Mouse (Mus musculus) hindbrain, embryonic 13.5 days (tissue): ENCODE results near the gene Abat. TPM values are rescaled to one million over a fixed set of nuclear protein-coding genes. Genes with fewer than 3 reads are reported as not detected.

ENCODE experiments used
- ATAC-seq: fragments of 200-750 bp; cut with Nextera tagmentation; 2 replicates; pipeline ENCODE4 v1.8.0; 2017; ENCODE audit warnings: moderate TSS enrichment; ENCODE audit not compliant: low FRiP score
- H3K27ac ChIP-seq: fragments of 300-500 bp; sonication (generic); 2 replicates; pipeline ENCODE4 v1.5.1; 2015; ENCODE audit warnings: inconsistent platforms, mild to moderate bottlenecking, moderate library complexity
- H3K27me3 ChIP-seq: fragments of 300-500 bp; sonication (generic); 2 replicates; pipeline ENCODE4 v1.6.1; 2015; ENCODE audit warnings: mild to moderate bottlenecking, inconsistent platforms
- H3K36me3 ChIP-seq: fragments of 300-500 bp; sonication (generic); 2 replicates; pipeline ENCODE4 v1.6.1; 2015; ENCODE audit warnings: mild to moderate bottlenecking, inconsistent platforms
- H3K4me1 ChIP-seq: fragments of 300-500 bp; sonication (generic); replicated peaks from 2 replicates; pipeline ENCODE4 v1.6.1; 2015; ENCODE audit warnings: inconsistent platforms
- H3K4me2 ChIP-seq: fragments of 300-500 bp; sonication (generic); 2 replicates; pipeline ENCODE4 v1.6.1; 2015; ENCODE audit warnings: inconsistent platforms, mild to moderate bottlenecking, moderate library complexity
- H3K4me3 ChIP-seq: fragments of 300-500 bp; sonication (generic); 2 replicates; pipeline ENCODE4 v1.5.1; 2015; ENCODE audit warnings: mild to moderate bottlenecking, inconsistent platforms
- H3K9ac ChIP-seq: fragments of 300-500 bp; sonication (generic); 2 replicates; pipeline ENCODE4 v1.6.1; 2015; ENCODE audit warnings: mild to moderate bottlenecking, inconsistent platforms
- H3K9me3 ChIP-seq: fragments of 300-500 bp; sonication (generic); 2 replicates; pipeline ENCODE4 v1.6.1; 2016; ENCODE audit warnings: inconsistent platforms
- WGBS: fragments of 180-500 bp; shearing (Covaris S2); methylation state at CpG from one replicate; pipeline ENCODE4 v1.1.7; 2015; 5-methylcytosine and 5-hydroxymethylcytosine counted together
- polyA plus RNA-seq: library from polyadenylated mRNA; unstranded; fragments of >200 nt; fragmentation: Nextera tagmentation; extraction: Ambion mirVana; gene quantifications from 2 replicates; pipeline ENCODE4 v1.2.1, GENCODE M21; 2015

Gene Abat
- polyA plus RNA-seq, 1 experiment from 2014 or later = 88.3 TPM

- H3K36me3 ChIP-seq = no peaks in the 10 kb centered on the region
- WGBS = 16% methylated on average over 4 of the region's 4 CpGs
- peak overlapping the region; percentile 82; the same call in 1 of the 2 replicates for H3K27ac ChIP-seq
- peaks cover 53% of the 10 kb centered on the region for H3K4me1 ChIP-seq
- peak overlapping the region; percentile 76 for H3K4me2 ChIP-seq
- H3K9me3 ChIP-seq = no peaks in the 10 kb centered on the region
- H3K4me3 ChIP-seq = peak overlapping the region; percentile 65
- no peak for ATAC-seq
- peak overlapping the region; percentile 79 for H3K9ac ChIP-seq
- H3K27me3 ChIP-seq = no peaks in the 10 kb centered on the region
Observed at GRCm38 (mm10) chr16:8514180-8514579, 951 bp downstream of the Abat start.

DNA sequence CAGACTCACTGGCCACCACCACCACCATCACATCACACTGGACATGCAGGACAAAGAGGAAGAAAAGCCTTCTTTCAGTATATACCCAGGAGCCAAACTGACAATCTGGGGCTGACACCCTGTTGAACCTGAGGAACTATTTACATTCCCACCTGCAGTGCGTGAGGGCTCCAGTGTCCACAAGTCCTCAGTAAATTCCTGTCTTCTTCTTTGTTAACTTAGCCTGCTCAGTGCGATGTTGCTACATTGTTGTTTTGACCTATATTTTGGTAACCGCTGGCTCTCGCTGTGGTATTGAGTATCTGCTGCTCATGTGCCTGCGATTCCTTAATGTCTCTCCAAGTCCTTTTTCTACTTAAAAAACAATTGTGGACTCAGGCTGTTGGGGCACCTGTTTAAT lies 7.3 kb downstream of the Abat start:
- no peaks in the 10 kb centered on the region for H3K36me3 ChIP-seq
- H3K4me1 ChIP-seq = peaks cover 70% of the 10 kb centered on the region
- H3K4me3 ChIP-seq = no peak overlapping the region
- no peak overlapping the region for H3K27ac ChIP-seq
- 81% methylated on average over 5 of the region's 5 CpGs for WGBS
- no peak overlapping the region for H3K4me2 ChIP-seq
- H3K9me3 ChIP-seq = no peaks in the 10 kb centered on the region
- H3K27me3 ChIP-seq = no peaks in the 10 kb centered on the region
- no peak for ATAC-seq
- H3K9ac ChIP-seq = no peak overlapping the region

- 87% methylated on average over 4 of the region's 4 CpGs for WGBS
- H3K4me1 ChIP-seq = peaks cover 72% of the 10 kb centered on the region
Observed at GRCm38 (mm10) chr16:8521322-8521721, 8.1 kb downstream of the Abat start.

GRCm38 (mm10) chr16:8523480-8524144 lies 10.4 kb downstream of the Abat start:
- H3K27me3 ChIP-seq = no peaks in the 10 kb centered on the region
- WGBS = 20% methylated on average over 11 of the region's 11 CpGs
- H3K4me3 ChIP-seq = no peak overlapping the region
- H3K4me1 ChIP-seq = peaks cover 53% of the 10 kb centered on the region
- peak; percentile 90 for ATAC-seq
- no peaks in the 10 kb centered on the region for H3K36me3 ChIP-seq
- peak overlapping the region; percentile 49 for H3K9ac ChIP-seq
- H3K9me3 ChIP-seq = no peaks in the 10 kb centered on the region
- H3K27ac ChIP-seq = peak overlapping the region; percentile 92
- peak overlapping the region; percentile 27 for H3K4me2 ChIP-seq

More at GRCm38 (mm10) chr16:8521322-8521721, 8.1 kb downstream of the Abat start:
- Histone ChIP-seq H3K27me3 (no peaks in the 10 kb centered on the region), H3K36me3 (no peaks in the 10 kb centered on the region), H3K9me3 (no peaks in the 10 kb centered on the region), H3K27ac (no peak overlapping the region), H3K4me3 (no peak overlapping the region), H3K4me2 (no peak overlapping the region), H3K9ac (no peak overlapping the region)
- ATAC-seq = no peak

GRCm38 (mm10) chr16:8524163-8524847 lies 11.1 kb downstream of the Abat start:
- H3K4me1 ChIP-seq = peaks cover 50% of the 10 kb centered on the region
- peak overlapping the region; percentile 27 for H3K4me2 ChIP-seq
- no peak overlapping the region for H3K4me3 ChIP-seq
- H3K36me3 ChIP-seq = no peaks in the 10 kb centered on the region
- 46% methylated on average over 16 of the region's 16 CpGs for WGBS
- peak; percentile 74 for ATAC-seq
- no peaks in the 10 kb centered on the region for H3K9me3 ChIP-seq
- H3K27ac ChIP-seq = peak overlapping the region; percentile 92
- no peaks in the 10 kb centered on the region for H3K27me3 ChIP-seq
- peak overlapping the region; percentile 49 for H3K9ac ChIP-seq

GRCm38 (mm10) chr16:8525293-8525692 lies 12.1 kb downstream of the Abat start:
- H3K4me1 ChIP-seq = peaks cover 60% of the 10 kb centered on the region
- no peak overlapping the region for H3K9ac ChIP-seq
- no peaks in the 10 kb centered on the region for H3K27me3 ChIP-seq
- WGBS = 68% methylated on average over 3 of the region's 3 CpGs
- H3K36me3 ChIP-seq = no peaks in the 10 kb centered on the region
- 0 out of 2 replicates have a peak overlapping the region, but pooled peaks have one; percentile 92 for H3K27ac ChIP-seq
- H3K9me3 ChIP-seq = no peaks in the 10 kb centered on the region
- H3K4me3 ChIP-seq = no peak overlapping the region
- no peak for ATAC-seq
- H3K4me2 ChIP-seq = no peak overlapping the region

DNA sequence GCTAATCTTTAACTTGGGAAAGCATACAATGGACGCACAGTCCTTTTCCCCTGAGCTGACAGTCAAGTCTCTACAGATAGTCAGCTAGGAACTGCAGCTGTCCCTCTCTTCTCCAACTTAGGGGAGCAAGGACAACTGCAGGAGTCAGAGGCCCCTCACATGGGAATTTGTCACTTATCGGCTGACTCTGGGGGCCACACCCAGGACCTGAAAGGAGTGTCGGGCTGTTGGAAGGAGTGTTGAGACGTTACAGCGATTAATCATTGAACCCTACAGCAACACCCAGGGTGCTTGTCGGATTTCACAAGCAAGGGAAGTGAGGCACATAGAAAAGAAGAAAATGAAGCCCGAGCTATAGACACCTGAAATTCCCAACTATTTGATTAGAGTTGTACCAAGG lies 12.6 kb downstream of the Abat start:
- peaks cover 64% of the 10 kb centered on the region for H3K4me1 ChIP-seq
- no peak overlapping the region for H3K4me2 ChIP-seq
- no peak for ATAC-seq
- H3K27ac ChIP-seq = no peak overlapping the region
- no peaks in the 10 kb centered on the region for H3K36me3 ChIP-seq
- no peaks in the 10 kb centered on the region for H3K9me3 ChIP-seq
- H3K27me3 ChIP-seq = no peaks in the 10 kb centered on the region
- H3K9ac ChIP-seq = no peak overlapping the region
- 64% methylated on average over 7 of the region's 7 CpGs for WGBS
- H3K4me3 ChIP-seq = no peak overlapping the region

DNA sequence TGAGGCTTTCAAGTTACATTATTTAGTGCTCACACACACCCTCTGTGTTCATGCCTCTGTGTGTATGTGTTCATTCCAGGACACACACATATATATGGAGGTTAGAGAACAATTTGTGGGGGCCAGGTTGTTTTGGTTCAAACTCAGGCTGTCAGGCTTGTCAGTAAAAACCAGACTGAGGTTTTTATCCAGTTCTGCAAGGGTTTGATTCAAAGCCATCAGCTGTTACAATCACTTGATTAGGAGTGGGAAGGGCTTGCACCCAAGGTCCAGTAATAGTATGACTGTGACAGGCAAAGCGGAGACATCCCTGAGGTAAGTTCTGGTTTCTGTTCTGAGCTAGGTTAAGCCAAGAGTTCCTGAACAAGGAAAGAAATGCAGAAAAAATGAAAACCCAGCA lies 16.2 kb downstream of the Abat start:
- H3K4me1 ChIP-seq = peaks cover 36% of the 10 kb centered on the region
- ATAC-seq = no peak
- 97% methylated on average over 1 of the region's 1 CpGs for WGBS
- H3K27me3 ChIP-seq = 0 out of 2 replicates have a peak, but pooled peaks cover 2% of the 10 kb centered on the region
- no peak overlapping the region for H3K4me3 ChIP-seq
- H3K9me3 ChIP-seq = no peaks in the 10 kb centered on the region
- H3K9ac ChIP-seq = no peak overlapping the region
- no peak overlapping the region for H3K4me2 ChIP-seq
- H3K36me3 ChIP-seq = peaks cover 9% of the 10 kb centered on the region; the same call in 1 of the 2 replicates
- 0 out of 2 replicates have a peak overlapping the region, but pooled peaks have one; percentile 8 for H3K27ac ChIP-seq

GRCm38 (mm10) chr16:8530018-8530417 lies 16.8 kb downstream of the Abat start:
- no peak for ATAC-seq
- H3K27ac ChIP-seq = peak overlapping the region; percentile 64

DNA sequence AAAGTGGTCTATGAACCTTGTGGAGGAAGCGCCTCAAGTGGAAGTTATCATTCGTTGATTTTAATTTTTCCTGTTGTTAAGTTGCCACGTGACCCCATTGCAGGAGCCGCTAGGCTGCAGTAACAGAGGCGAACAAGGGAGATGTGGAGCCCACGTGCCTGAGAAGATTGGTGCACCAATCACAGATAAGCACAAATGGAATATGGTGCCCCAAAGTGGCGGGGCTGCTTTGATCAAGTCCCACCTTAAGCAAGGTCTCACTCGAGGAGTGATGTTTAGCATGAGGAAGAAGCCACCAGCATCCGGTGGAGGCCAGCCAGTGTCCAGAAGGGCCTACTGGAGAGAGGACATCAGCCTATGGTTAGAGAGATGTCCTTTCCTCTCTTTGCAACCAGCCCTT lies 19.2 kb downstream of the Abat start:
- Histone ChIP-seq H3K27ac (no peak overlapping the region), H3K9ac (no peak overlapping the region), H3K4me2 (no peak overlapping the region), H3K27me3 (0 out of 2 replicates have a peak, but pooled peaks cover 2% of the 10 kb centered on the region), H3K9me3 (no peaks in the 10 kb centered on the region), H3K4me3 (no peak overlapping the region), H3K4me1 (peaks cover 39% of the 10 kb centered on the region), H3K36me3 (peaks cover 9% of the 10 kb centered on the region; the same call in 1 of the 2 replicates)
- ATAC-seq = no peak
- WGBS = 94% methylated on average over 9 of the region's 9 CpGs

More at GRCm38 (mm10) chr16:8530018-8530417, 16.8 kb downstream of the Abat start:
- Histone ChIP-seq H3K4me1 (peaks cover 36% of the 10 kb centered on the region), H3K4me3 (no peak overlapping the region), H3K27me3 (0 out of 2 replicates have a peak, but pooled peaks cover 2% of the 10 kb centered on the region), H3K36me3 (peaks cover 9% of the 10 kb centered on the region; the same call in 1 of the 2 replicates), H3K9ac (no peak overlapping the region), H3K4me2 (no peak overlapping the region), H3K9me3 (no peaks in the 10 kb centered on the region)
- 71% methylated on average over 14 of the region's 14 CpGs for WGBS

DNA sequence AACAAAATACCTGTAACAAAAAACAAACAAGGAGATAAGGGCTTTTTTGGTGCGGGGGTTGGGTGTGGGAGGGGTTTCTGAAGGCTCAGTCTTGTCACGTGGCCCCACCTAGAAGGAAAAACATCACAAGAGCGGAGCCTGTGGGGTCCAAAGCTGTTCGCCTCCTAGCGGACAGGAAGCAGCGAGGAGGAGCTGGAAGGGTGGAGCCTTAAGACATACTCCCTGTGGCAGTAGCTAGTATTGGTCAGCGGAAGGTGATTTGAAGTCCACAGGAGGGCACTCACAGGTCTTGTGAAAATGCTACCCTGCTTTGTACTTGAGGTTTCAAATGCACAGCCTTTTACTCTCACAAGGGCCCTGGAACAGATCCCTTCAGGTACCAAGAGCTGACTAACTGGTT lies 19.7 kb downstream of the Abat start:
- ATAC-seq = no peak
- H3K9ac ChIP-seq = no peak overlapping the region
- H3K4me1 ChIP-seq = peaks cover 43% of the 10 kb centered on the region
- H3K4me2 ChIP-seq = no peak overlapping the region
- 0 out of 2 replicates have a peak, but pooled peaks cover 2% of the 10 kb centered on the region for H3K27me3 ChIP-seq
- H3K27ac ChIP-seq = no peak overlapping the region
- 73% methylated on average over 7 of the region's 7 CpGs for WGBS
- no peaks in the 10 kb centered on the region for H3K9me3 ChIP-seq
- no peak overlapping the region for H3K4me3 ChIP-seq
- H3K36me3 ChIP-seq = peaks cover 9% of the 10 kb centered on the region; the same call in 1 of the 2 replicates

DNA sequence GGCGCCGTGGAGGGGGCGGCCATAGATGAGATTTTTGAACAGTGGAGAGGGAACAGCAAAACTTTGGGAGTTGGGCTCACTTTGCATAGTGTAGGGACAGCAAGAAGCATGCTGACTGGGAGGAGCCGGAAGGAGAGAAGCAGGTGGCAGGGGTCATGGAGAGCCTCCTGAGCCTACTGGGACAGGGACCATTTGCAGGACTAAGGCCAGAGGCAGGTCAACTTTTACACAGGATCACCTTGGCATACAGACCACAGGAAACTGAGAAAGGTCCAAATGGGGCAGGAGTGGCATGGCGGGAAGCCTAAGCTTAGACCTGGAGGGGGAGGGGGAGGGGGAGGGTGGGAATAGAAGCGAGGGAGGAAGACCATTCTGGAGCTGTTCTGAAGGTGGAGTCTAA lies 20.2 kb downstream of the Abat start:
- Histone ChIP-seq H3K4me1 (peaks cover 48% of the 10 kb centered on the region), H3K27ac (no peak overlapping the region), H3K9me3 (no peaks in the 10 kb centered on the region), H3K9ac (no peak overlapping the region), H3K4me2 (no peak overlapping the region), H3K36me3 (peaks cover 9% of the 10 kb centered on the region; the same call in 1 of the 2 replicates), H3K4me3 (no peak overlapping the region), H3K27me3 (0 out of 2 replicates have a peak, but pooled peaks cover 2% of the 10 kb centered on the region)
- 87% methylated on average over 6 of the region's 6 CpGs for WGBS
- no peak for ATAC-seq
